Mouse (Mus musculus) intestine, embryonic 16.5 days (tissue): ENCODE results near the gene Noxred1. TPM values are rescaled to one million over a fixed set of nuclear protein-coding genes. Genes with fewer than 3 reads are reported as not detected.

ENCODE experiments used
- ATAC-seq: fragments of 200-750 bp; cut with Nextera tagmentation; 2 replicates; pipeline ENCODE4 v1.8.0; 2017; ENCODE audit warnings: moderate TSS enrichment, moderate library complexity
- H3K27ac ChIP-seq: fragments of 300-500 bp; sonication (generic); 2 replicates; pipeline ENCODE4 v1.5.1; 2014; ENCODE audit warnings: mild to moderate bottlenecking, low read length
- H3K27me3 ChIP-seq: fragments of 300-500 bp; sonication (generic); replicated peaks from 2 replicates; pipeline ENCODE4 v1.6.1; 2014; ENCODE audit warnings: low read length, control low read depth, mixed read lengths; ENCODE audit not compliant: control insufficient read depth, insufficient read depth
- H3K36me3 ChIP-seq: fragments of 300-500 bp; sonication (generic); 2 replicates; pipeline ENCODE4 v1.6.1; 2014; ENCODE audit warnings: low read length, control low read depth; ENCODE audit not compliant: control insufficient read depth, insufficient read depth
- H3K4me1 ChIP-seq: fragments of 300-500 bp; sonication (generic); 2 replicates; pipeline ENCODE4 v1.6.1; 2014; ENCODE audit warnings: low read length, control low read depth, mixed read lengths; ENCODE audit not compliant: control insufficient read depth, insufficient read depth
- H3K4me2 ChIP-seq: fragments of 300-500 bp; sonication (generic); 2 replicates; pipeline ENCODE4 v1.6.1; 2014; ENCODE audit warnings: low read depth, low read length, control low read depth
- H3K4me3 ChIP-seq: fragments of 300-500 bp; sonication (generic); 2 replicates; pipeline ENCODE4 v1.5.1; 2014; ENCODE audit warnings: mild to moderate bottlenecking, low read length
- H3K9ac ChIP-seq: fragments of 300-500 bp; sonication (generic); 2 replicates; pipeline ENCODE4 v1.6.1; 2014; ENCODE audit warnings: low read depth, low read length
- H3K9me3 ChIP-seq: fragments of 300-500 bp; sonication (generic); 2 replicates; pipeline ENCODE4 v1.6.1; 2016; ENCODE audit warnings: low read length, control low read depth; ENCODE audit not compliant: control insufficient read depth
- WGBS: fragments of 180-500 bp; shearing (Covaris S2); extraction: QIAGEN DNeasy Blood & Tissue Kit; methylation state at CpG from one replicate; pipeline ENCODE4 v1.1.7; 2014; 5-methylcytosine and 5-hydroxymethylcytosine counted together
- microRNA-seq: library from miRNA; unstranded; fragments of <30 nt; microRNA quantifications from one replicate; pipeline ENCODE4, GENCODE M21; 2016
- polyA plus RNA-seq: library from polyadenylated mRNA; unstranded; fragments of >200 nt; fragmentation: Nextera tagmentation; extraction: Ambion mirVana; gene quantifications from 2 replicates; pipeline ENCODE4 v1.2.1, GENCODE M21; 2015

Noxred1 gene
- polyA plus RNA-seq, 1 experiment from 2014 or later, result 0.49 TPM

DNA sequence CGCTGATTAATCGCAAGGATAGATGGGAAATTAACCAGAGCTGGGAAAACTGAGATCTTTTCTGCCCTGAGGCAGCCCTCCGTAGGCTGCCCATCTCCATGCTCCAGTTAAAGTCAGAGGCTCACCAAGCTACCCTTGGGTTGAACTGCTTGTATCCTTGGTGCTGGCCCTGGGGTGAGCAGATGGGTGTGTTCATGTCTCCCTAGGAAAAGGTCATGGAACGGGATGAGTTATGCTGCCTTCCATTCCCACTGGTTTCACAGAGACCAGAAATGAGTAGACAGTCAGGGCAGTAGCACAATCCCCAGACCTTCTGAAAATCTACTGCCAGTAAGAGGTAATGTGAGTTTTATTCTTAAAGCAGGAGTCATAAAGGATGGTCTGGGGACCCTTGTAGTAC lies 60.9 kb downstream of the Noxred1 start:
- Histone ChIP-seq H3K36me3 (no peaks in the 10 kb centered on the region), H3K4me3 (no peak overlapping the region), H3K4me1 (no peaks in the 10 kb centered on the region), H3K27ac (no peak overlapping the region), H3K27me3 (no peaks in the 10 kb centered on the region), H3K9me3 (no peaks in the 10 kb centered on the region), H3K9ac (no peak overlapping the region), H3K4me2 (no peak overlapping the region)
- no peak for ATAC-seq
- 98% methylated on average over 4 of the region's 4 CpGs for WGBS

DNA sequence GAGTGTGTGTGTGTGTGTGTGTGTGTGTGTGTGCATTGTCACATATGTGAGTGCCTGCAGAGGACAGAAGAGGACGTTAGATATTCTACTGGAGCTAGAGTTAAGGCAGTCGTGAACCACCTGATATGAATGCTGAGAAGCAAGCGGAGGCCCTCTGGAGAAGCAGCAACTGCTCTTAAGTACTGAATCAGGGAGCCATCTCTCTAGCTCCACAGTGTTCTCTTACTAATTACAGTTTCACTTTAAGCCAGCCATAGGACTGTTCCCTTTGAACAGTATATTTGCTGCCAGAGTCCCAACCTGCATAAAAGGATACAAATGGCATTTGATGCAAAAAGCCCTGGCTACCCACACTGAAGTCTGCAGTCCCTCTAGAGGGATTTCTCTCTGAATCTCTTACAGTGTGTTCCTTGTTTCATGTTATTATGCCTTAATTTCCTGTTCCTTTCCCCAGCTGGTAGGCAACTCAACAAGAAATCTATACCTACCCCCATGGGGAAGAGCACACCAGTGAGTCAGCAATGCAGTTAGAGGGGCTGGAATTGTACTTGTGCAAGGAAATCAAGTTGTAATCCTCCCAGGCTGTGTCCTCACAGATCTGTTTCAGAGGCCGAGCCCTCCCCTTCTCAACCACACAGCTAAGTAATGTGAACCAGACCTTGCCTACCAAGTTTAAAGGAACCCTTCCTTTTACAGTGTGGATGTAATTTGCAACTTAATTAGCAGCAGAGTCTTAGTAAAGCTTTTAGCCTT lies 63.2 kb downstream of the Noxred1 start:
- Histone ChIP-seq H3K36me3 (no peaks in the 10 kb centered on the region), H3K9ac (no peak overlapping the region), H3K4me2 (no peak overlapping the region), H3K9me3 (no peaks in the 10 kb centered on the region), H3K4me1 (no peaks in the 10 kb centered on the region), H3K27ac (no peak overlapping the region), H3K4me3 (no peak overlapping the region), H3K27me3 (no peaks in the 10 kb centered on the region)
- 76% methylated on average over 4 of the region's 4 CpGs for WGBS
- ATAC-seq, result no peak

Small RNA genes lying within 50 kb of the gene (microRNA-seq; reads per million reads assigned to microRNA genes)
- gene Gm47293, result not detected

Other genes with a start within 250 kb of the Noxred1 start
- gene Zdhhc22, start 248.3 kb downstream of the Noxred1 start, polyA plus RNA-seq, result 0.23 and 0.28 TPM in 2 replicates
- gene Tmem63c, start 217.4 kb downstream of the Noxred1 start, polyA plus RNA-seq, result 0.60 and 0.92 TPM in 2 replicates
- gene Ngb, start 136.2 kb downstream of the Noxred1 start, polyA plus RNA-seq, result 1.2 and 1.6 TPM in 2 replicates
- gene Gstz1, start 91.6 kb downstream of the Noxred1 start, polyA plus RNA-seq, result 60.4 and 61.2 TPM in 2 replicates
- gene Pomt2, start 90.8 kb downstream of the Noxred1 start, polyA plus RNA-seq, result 11.7 TPM in 2 replicates
- gene Samd15, start 39.0 kb downstream of the Noxred1 start, polyA plus RNA-seq, result 0.69 and 1.3 TPM in 2 replicates
- gene Tmed8, start 38.3 kb downstream of the Noxred1 start, polyA plus RNA-seq, result 0.95 and 1.4 TPM in 2 replicates
- 40.8 and 42.4 TPM in 2 replicates for gene Vipas39, start 27.5 kb upstream of the Noxred1 start, polyA plus RNA-seq
- gene Ahsa1, start 27.7 kb upstream of the Noxred1 start, polyA plus RNA-seq, result 196 and 225 TPM in 2 replicates
- gene Ism2, start 61.0 kb upstream of the Noxred1 start, polyA plus RNA-seq, result 0.27 and 0.49 TPM in 2 replicates
- 126 and 133 TPM in 2 replicates for gene Sptlc2, start 149.6 kb upstream of the Noxred1 start, polyA plus RNA-seq
- 258 and 261 TPM in 2 replicates for gene Slirp, start 205.2 kb upstream of the Noxred1 start, polyA plus RNA-seq
- gene Alkbh1, start 205.3 kb upstream of the Noxred1 start, polyA plus RNA-seq, result 43.9 and 52.0 TPM in 2 replicates
- gene Snw1, start 233.5 kb upstream of the Noxred1 start, polyA plus RNA-seq, result 100.0 and 107 TPM in 2 replicates